Mouse (Mus musculus) spleen, adult 2 months (tissue): Measurements from ENCODE around the gene Osbpl10. TPM values are rescaled to one million over a fixed set of nuclear protein-coding genes. Genes with fewer than 3 reads are reported as not detected.

Source experiments
- DNase-seq, 2 experiments: peaks; one replicate each; pipeline versions ENCODE4 v3.0.0 to v3.0.0-alpha.2; 2012 to 2021; ENCODE audit warnings: low spot score in 2 of 2, low read depth in 1 of 2
- H3K27ac ChIP-seq: fragments of 200-500 bp; 2 replicates; pipeline ENCODE4 v1.5.1; 2012; ENCODE audit warnings: low read length, inconsistent platforms; ENCODE audit not compliant: insufficient read depth
- H3K27me3 ChIP-seq: fragments of 200-500 bp; 2 replicates; pipeline ENCODE4 v1.6.1; 2012; ENCODE audit warnings: mild to moderate bottlenecking, moderate library complexity, low read length, inconsistent platforms; ENCODE audit not compliant: control insufficient read depth, insufficient read depth
- H3K36me3 ChIP-seq: fragments of 200-500 bp; 2 replicates; pipeline ENCODE4 v1.6.1; 2012; ENCODE audit warnings: mild to moderate bottlenecking, low read length, inconsistent platforms; ENCODE audit not compliant: control insufficient read depth, insufficient read depth
- H3K4me1 ChIP-seq: fragments of 200-500 bp; 2 replicates; pipeline ENCODE4 v1.6.1; 2011; ENCODE audit warnings: inconsistent platforms; ENCODE audit not compliant: control insufficient read depth, insufficient read depth, insufficient read length
- H3K4me3 ChIP-seq: fragments of 200-500 bp; 2 replicates; pipeline ENCODE4 v1.5.1; 2011; ENCODE audit warnings: mild to moderate bottlenecking, inconsistent platforms; ENCODE audit not compliant: insufficient read depth, insufficient read length; ENCODE audit errors: extremely low read depth
- CTCF ChIP-seq: fragments of 200-500 bp; IDR thresholded peaks from 2 replicates; pipeline ENCODE4 v1.5.1; 2011; ENCODE audit warnings: mild to moderate bottlenecking, inconsistent platforms; ENCODE audit not compliant: insufficient read depth, insufficient read length, insufficient replicate concordance; ENCODE audit errors: extremely low read depth
- POLR2A ChIP-seq: fragments of 200-500 bp; IDR thresholded peaks from 2 replicates; pipeline ENCODE4 v1.6.1; 2011; ENCODE audit warnings: low read depth, low read length, inconsistent platforms
- WGBS: fragments of 180-500 bp; shearing (Covaris S2); methylation state at CpG from one replicate; pipeline ENCODE4 v1.1.7; 2018; 5-methylcytosine and 5-hydroxymethylcytosine counted together
- polyA plus RNA-seq: library from polyadenylated mRNA; depleted of rRNA; stranded (reverse); fragments of >200 nt; gene quantifications from 2 replicates; pipeline ENCODE4 v1.2.3, GENCODE M21; 2012

Osbpl10 gene
- polyA plus RNA-seq, 1 experiment: 0.54 TPM

GRCm38 (mm10) chr9:115007776-115008175, 29.4 kb downstream of the Osbpl10 start:
- no peaks in the 10 kb centered on the region for H3K27me3 ChIP-seq
- H3K36me3 ChIP-seq: no peaks in the 10 kb centered on the region
- H3K27ac ChIP-seq: no peak overlapping the region
- H3K4me3 ChIP-seq: no peak overlapping the region
- no peak for DNase-seq
- no peaks in the 10 kb centered on the region for H3K4me1 ChIP-seq
- TF ChIP-seq CTCF (no peak), POLR2A (no peak)
- WGBS: 83% methylated on average over 6 of the region's 6 CpGs

- TF ChIP-seq POLR2A: no peak
- TF ChIP-seq CTCF: no peak
- Histone ChIP-seq H3K27ac (no peak overlapping the region), H3K36me3 (no peaks in the 10 kb centered on the region), H3K4me1 (no peaks in the 10 kb centered on the region), H3K4me3 (no peak overlapping the region), H3K27me3 (no peaks in the 10 kb centered on the region)
- WGBS: 84% methylated on average over 7 of the region's 7 CpGs
- DNase-seq: no peak
These were observed 29.8 kb downstream of the Osbpl10 start for GRCm38 (mm10) chr9:115008194-115008593.

- Histone ChIP-seq H3K36me3 (no peaks in the 10 kb centered on the region), H3K4me3 (no peak overlapping the region), H3K27ac (no peak overlapping the region), H3K4me1 (no peaks in the 10 kb centered on the region), H3K27me3 (no peaks in the 10 kb centered on the region)
- WGBS: 27% methylated on average over 12 of the region's 12 CpGs
- TF ChIP-seq POLR2A (no peak), CTCF (no peak)
- DNase-seq: no peak
These were observed 34.0 kb downstream of the Osbpl10 start for GRCm38 (mm10) chr9:115012367-115012766.

- H3K4me1 ChIP-seq: no peaks in the 10 kb centered on the region
- no peak overlapping the region for H3K27ac ChIP-seq
- H3K36me3 ChIP-seq: no peaks in the 10 kb centered on the region
- H3K27me3 ChIP-seq: no peaks in the 10 kb centered on the region
- no peak overlapping the region for H3K4me3 ChIP-seq
- TF ChIP-seq POLR2A (no peak), CTCF (no peak)
- 86% methylated on average over 7 of the region's 7 CpGs for WGBS
- DNase-seq: no peak
These were observed 41.8 kb downstream of the Osbpl10 start for GRCm38 (mm10) chr9:115020141-115020540.

- no peak for DNase-seq
- H3K27ac ChIP-seq: no peak overlapping the region
- 92% methylated on average over 2 of the region's 2 CpGs for WGBS
- no peaks in the 10 kb centered on the region for H3K27me3 ChIP-seq
- no peak for TF ChIP-seq CTCF
- TF ChIP-seq POLR2A: no peak
- no peak overlapping the region for H3K4me3 ChIP-seq
- no peaks in the 10 kb centered on the region for H3K4me1 ChIP-seq
- H3K36me3 ChIP-seq: no peaks in the 10 kb centered on the region
These were observed 43.0 kb downstream of the Osbpl10 start for GRCm38 (mm10) chr9:115021419-115021818.

GRCm38 (mm10) chr9:115023137-115023536, 44.8 kb downstream of the Osbpl10 start:
- H3K4me3 ChIP-seq: no peak overlapping the region
- DNase-seq: no peak
- WGBS: 80% methylated on average over 3 of the region's 3 CpGs

GRCm38 (mm10) chr9:115023708-115024383, 45.5 kb downstream of the Osbpl10 start:
- TF ChIP-seq POLR2A (no peak), CTCF (no peak)
- Histone ChIP-seq H3K36me3 (no peaks in the 10 kb centered on the region), H3K4me1 (no peaks in the 10 kb centered on the region), H3K27ac (no peak overlapping the region), H3K4me3 (no peak overlapping the region), H3K27me3 (no peaks in the 10 kb centered on the region)
- no peak for DNase-seq
- 84% methylated on average over 10 of the region's 10 CpGs for WGBS

More at GRCm38 (mm10) chr9:115023137-115023536, 44.8 kb downstream of the Osbpl10 start:
- Histone ChIP-seq H3K4me1 (no peaks in the 10 kb centered on the region), H3K36me3 (no peaks in the 10 kb centered on the region), H3K27ac (no peak overlapping the region), H3K27me3 (no peaks in the 10 kb centered on the region)
- TF ChIP-seq CTCF (no peak), POLR2A (no peak)
